Mouse (Mus musculus) stomach, postnatal 0 days (tissue): Measurements from ENCODE around the gene Mcfd2.

Source experiments
- CTCF ChIP-seq: IDR thresholded peaks from 2 replicates; pipeline ENCODE4 v1.5.1; 2016; ENCODE audit warnings: antibody characterized with exemption, low read depth, mild to moderate bottlenecking, moderate library complexity
- EP300 ChIP-seq: optimal IDR thresholded peaks from 2 replicates; pipeline ENCODE3; 2016; ENCODE audit warnings: antibody characterized with exemption

GRCm38 (mm10) chr17:87306746-87307145 lies 41.0 kb upstream of the Mcfd2 start:
- TF ChIP-seq CTCF (no peak), EP300 (no peak)
